Mouse (Mus musculus) C2C12 (cell line): Measurements from ENCODE around the gene Aurkb.

Experiments used
- CTCF ChIP-seq: IDR thresholded peaks from one replicate; pipeline ENCODE4 v1.5.1; 2011; ENCODE audit not compliant: control insufficient read depth, insufficient read depth, insufficient read length
- FOSL1 ChIP-seq: IDR thresholded peaks from one replicate; pipeline ENCODE4 v1.8.0; 2011; ENCODE audit warnings: mild to moderate bottlenecking, low read length; ENCODE audit not compliant: poor library complexity, insufficient read depth, severe bottlenecking

DNA sequence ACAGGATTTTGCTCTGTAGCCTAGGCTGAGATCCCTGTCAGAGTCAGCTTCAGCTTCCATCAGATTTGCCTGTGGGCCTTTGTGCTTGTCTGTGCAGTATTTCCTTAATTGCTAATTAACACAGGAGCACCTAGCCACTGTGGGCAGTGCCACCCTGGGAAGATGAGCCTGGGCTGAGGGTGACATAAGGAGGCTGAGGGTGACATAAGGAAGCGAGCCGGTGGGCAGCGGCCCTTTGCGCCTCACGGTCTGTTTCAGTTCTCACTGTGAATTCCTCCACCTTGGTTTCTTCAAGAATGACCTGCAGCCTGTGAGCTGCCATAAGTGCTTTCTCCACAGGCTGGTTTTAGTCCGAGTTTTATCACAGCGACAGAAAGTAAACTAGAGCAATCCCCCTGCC is 36.2 kb downstream of the Aurkb start:
- TF ChIP-seq CTCF (no peak), FOSL1 (no peak)
